Mouse (Mus musculus) fibroblast of lung, adult 2 months (primary cell): Measurements from ENCODE around the gene Hprt.

ENCODE experiments used
- DNase-seq: peaks from one replicate; pipeline ENCODE4 v3.0.0-alpha.2; 2011; ENCODE audit warnings: low read depth

Hprt gene

GRCm38 (mm10) chrX:53041006-53041405 is 53.1 kb downstream of the Hprt start:
- DNase-seq: no peak

- DNase-seq: no peak
These were observed 57.4 kb downstream of the Hprt start for GRCm38 (mm10) chrX:53045187-53045903.

GRCm38 (mm10) chrX:53046033-53046432 is 58.1 kb downstream of the Hprt start:
- DNase-seq: no peak

GRCm38 (mm10) chrX:53046911-53047310 is 59.0 kb downstream of the Hprt start:
- no peak for DNase-seq

- DNase-seq: no peak
These were observed 61.3 kb downstream of the Hprt start for GRCm38 (mm10) chrX:53049196-53049595.

GRCm38 (mm10) chrX:53050353-53050752 is 62.4 kb downstream of the Hprt start:
- no peak for DNase-seq

GRCm38 (mm10) chrX:53052652-53053500 is 64.9 kb downstream of the Hprt start:
- DNase-seq: no peak

- no peak for DNase-seq
These were observed 65.9 kb downstream of the Hprt start for GRCm38 (mm10) chrX:53053885-53054284.

- DNase-seq: no peak
These were observed 67.8 kb downstream of the Hprt start for GRCm38 (mm10) chrX:53055771-53056170.

GRCm38 (mm10) chrX:53056627-53057026 is 68.7 kb downstream of the Hprt start:
- no peak for DNase-seq

GRCm38 (mm10) chrX:53057054-53057759 is 69.3 kb downstream of the Hprt start:
- DNase-seq: no peak

GRCm38 (mm10) chrX:53057760-53058090 is 69.8 kb downstream of the Hprt start:
- DNase-seq: no peak

GRCm38 (mm10) chrX:53058459-53059280 is 70.7 kb downstream of the Hprt start:
- DNase-seq: no peak

GRCm38 (mm10) chrX:53059426-53060007 is 71.6 kb downstream of the Hprt start:
- DNase-seq: no peak

- DNase-seq: no peak
These were observed 76.5 kb downstream of the Hprt start for GRCm38 (mm10) chrX:53064406-53064805.
